Mouse (Mus musculus) kidney, embryonic 14.5 days (tissue): ENCODE measurements around the gene Dennd1a. TPM values are rescaled to one million over a fixed set of nuclear protein-coding genes. Genes with fewer than 3 reads are reported as not detected.
A peak's percentile ranks its signal among the peaks of the same experiment; 100 is the strongest.

Experiments
- ATAC-seq: fragments of 200-750 bp; cut with Nextera tagmentation; 2 replicates; pipeline ENCODE4 v1.8.0; 2017; ENCODE audit warnings: moderate number of reproducible peaks, mild to moderate bottlenecking, moderate TSS enrichment, moderate library complexity; ENCODE audit not compliant: low FRiP score, low TSS enrichment
- H3K27ac ChIP-seq: fragments of 300-500 bp; sonication (generic); 2 replicates; pipeline ENCODE4 v1.5.1; 2014; ENCODE audit warnings: low read depth, mild to moderate bottlenecking, low read length, moderate library complexity, mixed read lengths
- H3K27me3 ChIP-seq: fragments of 300-500 bp; sonication (generic); 2 replicates; pipeline ENCODE4 v1.6.1; 2014; ENCODE audit warnings: mild to moderate bottlenecking, low read length; ENCODE audit not compliant: control insufficient read depth, insufficient read depth
- H3K36me3 ChIP-seq: fragments of 300-500 bp; sonication (generic); 2 replicates; pipeline ENCODE4 v1.6.1; 2014; ENCODE audit warnings: low read length, mixed read lengths; ENCODE audit not compliant: control insufficient read depth, insufficient read depth
- H3K4me1 ChIP-seq: fragments of 300-500 bp; sonication (generic); 2 replicates; pipeline ENCODE4 v1.6.1; 2014; ENCODE audit warnings: low read length, mixed read lengths; ENCODE audit not compliant: control insufficient read depth, insufficient read depth
- H3K4me2 ChIP-seq: fragments of 300-500 bp; sonication (generic); replicated peaks from 2 replicates; pipeline ENCODE4 v1.6.1; 2014; ENCODE audit warnings: low read depth, mild to moderate bottlenecking, low read length
- H3K4me3 ChIP-seq: fragments of 300-500 bp; sonication (generic); 2 replicates; pipeline ENCODE4 v1.5.1; 2014; ENCODE audit warnings: mild to moderate bottlenecking, low read length
- H3K9ac ChIP-seq: fragments of 300-500 bp; sonication (generic); 2 replicates; pipeline ENCODE4 v1.6.1; 2014; ENCODE audit warnings: low read depth, mild to moderate bottlenecking, low read length, moderate library complexity
- H3K9me3 ChIP-seq: fragments of 300-500 bp; sonication (generic); 2 replicates; pipeline ENCODE4 v1.6.1; 2016; ENCODE audit warnings: low read length; ENCODE audit not compliant: control insufficient read depth
- WGBS: fragments of 180-500 bp; shearing (Covaris S2); extraction: QIAGEN DNeasy Blood & Tissue Kit; methylation state at CpG from one replicate; pipeline ENCODE4 v1.1.7; 2014; 5-methylcytosine and 5-hydroxymethylcytosine counted together
- polyA plus RNA-seq: library from polyadenylated mRNA; unstranded; fragments of >200 nt; fragmentation: Nextera tagmentation; extraction: Ambion mirVana; gene quantifications from 2 replicates; pipeline ENCODE4 v1.2.1, GENCODE M21; 2014

Gene Dennd1a
- polyA plus RNA-seq: 10.6 and 12.6 TPM in 2 replicates

DNA sequence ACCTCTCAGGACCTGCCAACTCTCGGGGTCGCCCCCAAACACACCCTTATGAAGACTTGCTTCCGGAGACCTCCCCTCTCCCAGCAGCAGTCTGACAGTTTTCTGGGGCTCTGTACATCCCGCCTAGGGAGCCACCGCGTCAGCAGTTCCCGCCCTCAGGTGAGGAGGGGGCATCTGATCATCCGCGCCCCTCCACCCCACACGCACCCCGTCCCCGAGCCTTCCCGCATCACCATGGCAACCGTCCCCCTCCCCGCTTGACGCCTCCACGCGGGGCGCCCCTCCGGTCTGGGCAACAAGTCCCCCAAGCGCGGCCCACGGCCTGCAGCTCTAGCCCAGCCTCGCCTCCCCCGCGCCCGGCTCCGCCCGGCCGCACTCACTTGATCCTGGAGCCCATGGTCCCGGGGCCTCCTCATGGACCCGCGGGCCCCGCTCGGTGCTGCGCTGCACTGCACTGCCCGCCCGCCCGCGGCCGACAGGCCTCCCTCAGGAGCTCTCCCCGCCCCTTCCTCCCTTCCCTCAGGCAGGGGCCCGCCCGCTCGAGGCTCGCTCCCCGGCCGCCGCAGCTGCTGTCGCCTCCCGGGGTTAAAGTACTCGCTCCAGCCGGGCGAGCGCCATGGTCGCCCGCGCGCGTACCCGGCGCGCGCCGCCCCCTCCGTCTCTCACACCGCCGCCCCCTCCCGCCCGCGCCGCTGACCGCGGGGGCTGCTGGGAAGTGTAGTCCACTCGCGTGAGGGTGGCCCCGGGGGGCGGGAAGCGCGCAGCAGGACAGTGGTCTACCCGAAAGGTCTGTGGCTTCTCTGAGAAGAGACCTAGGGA is at the start of gene Dennd1a:
Gene Dennd1a (minus strand): TSS at position 658 of the 819 bp plus-strand sequence.
- Histone ChIP-seq H3K4me3 (peak within 1 kb of the TSS; percentile 83), H3K36me3 (no peaks in the 10 kb centered on the region), H3K27me3 (no peaks in the 10 kb centered on the region), H3K27ac (peak within 1 kb of the TSS; percentile 90), H3K4me1 (0 out of 2 replicates have a peak, but pooled peaks cover 9% of the 10 kb centered on the region), H3K9me3 (no peaks in the 10 kb centered on the region), H3K4me2 (peak within 1 kb of the TSS; percentile 68), H3K9ac (peak within 1 kb of the TSS; percentile 86)
- ATAC-seq: peak; percentile 98
- under 1% methylated on average over 77 of the region's 81 CpGs for WGBS

DNA sequence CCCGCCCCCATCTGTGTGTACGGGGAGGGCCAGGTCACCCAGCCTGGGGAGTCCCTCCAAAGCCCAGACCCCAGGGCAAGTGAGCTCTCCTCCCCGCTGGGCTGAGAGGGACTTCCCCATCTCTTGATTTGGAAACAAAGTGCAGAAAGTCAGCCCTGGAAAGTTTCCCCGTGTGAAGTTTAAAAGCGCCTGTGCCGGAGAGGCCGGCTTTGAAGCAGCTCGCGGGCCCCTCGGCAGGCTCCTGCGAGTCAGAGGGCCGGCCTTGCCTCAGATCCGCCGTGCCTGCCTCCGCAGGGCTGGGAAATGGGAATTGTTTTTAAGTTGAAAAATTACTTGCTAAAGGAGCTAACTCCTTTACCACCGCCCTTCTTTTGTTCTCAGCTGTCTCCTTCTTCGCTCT is 49.4 kb upstream of the Dennd1a start:
- H3K4me3 ChIP-seq: no peak overlapping the region; the same call in 1 of the 2 replicates
- under 1% methylated on average over 17 of the region's 17 CpGs for WGBS
- no peaks in the 10 kb centered on the region for H3K36me3 ChIP-seq
- H3K27me3 ChIP-seq: peaks cover 84% of the 10 kb centered on the region
- no peak overlapping the region for H3K9ac ChIP-seq
- H3K9me3 ChIP-seq: no peaks in the 10 kb centered on the region
- H3K4me2 ChIP-seq: no peak overlapping the region; the same call in 1 of the 2 replicates
- H3K27ac ChIP-seq: no peak overlapping the region
- no peak for ATAC-seq
- H3K4me1 ChIP-seq: peaks cover 9% of the 10 kb centered on the region

DNA sequence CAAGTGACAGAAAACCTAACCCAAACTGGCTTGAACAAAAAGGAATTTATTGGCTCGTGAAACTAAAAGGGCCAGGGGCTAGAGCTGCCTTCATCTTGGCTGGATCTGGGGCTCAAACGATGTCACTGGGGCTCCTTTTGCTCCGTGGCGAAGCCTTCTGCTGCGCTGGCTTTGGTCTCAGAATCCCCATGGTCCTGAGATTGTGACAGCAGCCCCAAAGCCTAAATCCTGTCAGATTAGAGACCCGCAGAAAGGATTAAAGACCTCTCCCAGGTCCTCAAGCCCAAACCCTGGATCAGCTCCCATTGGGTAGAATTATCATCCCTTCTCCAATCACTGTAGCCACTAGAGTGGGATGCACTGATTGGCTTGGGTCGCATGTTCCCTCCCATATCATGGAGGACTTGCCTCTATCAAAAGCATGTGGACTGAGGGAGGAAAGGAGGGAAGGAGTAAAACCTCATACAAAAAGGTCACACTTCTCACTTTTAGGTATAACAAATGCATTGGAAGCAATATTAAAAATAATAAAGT is 46.5 kb upstream of the Dennd1a start:
- Histone ChIP-seq H3K27me3 (peaks cover 61% of the 10 kb centered on the region), H3K4me3 (no peak overlapping the region), H3K4me1 (no peaks in the 10 kb centered on the region; the same call in 1 of the 2 replicates), H3K27ac (no peak overlapping the region), H3K9me3 (no peaks in the 10 kb centered on the region), H3K9ac (no peak overlapping the region), H3K4me2 (no peak overlapping the region), H3K36me3 (no peaks in the 10 kb centered on the region)
- WGBS: 41% methylated on average over 7 of the region's 7 CpGs
- ATAC-seq: no peak

DNA sequence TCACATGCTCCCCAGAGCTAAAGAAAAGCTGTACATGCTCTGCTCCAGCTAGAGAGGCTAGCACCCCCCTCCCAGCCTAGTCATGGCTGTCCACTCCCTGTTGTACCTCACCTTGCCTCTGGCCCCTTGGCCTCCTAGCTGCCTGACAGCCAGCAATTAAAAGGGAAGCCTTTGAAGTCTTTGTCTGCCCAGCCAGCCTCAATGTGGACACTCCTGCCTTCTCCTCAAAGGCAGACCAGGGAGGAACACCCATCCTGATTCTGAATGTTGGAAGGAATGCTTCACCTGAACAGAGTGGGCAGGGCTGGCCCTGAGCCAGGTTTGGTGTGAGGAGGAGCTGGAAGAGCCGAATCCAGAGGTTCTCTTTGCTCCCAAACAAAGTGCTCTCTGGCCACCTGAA is 39.5 kb upstream of the Dennd1a start:
- H3K9me3 ChIP-seq: no peaks in the 10 kb centered on the region
- 50% methylated on average over 1 of the region's 1 CpGs for WGBS
- H3K4me2 ChIP-seq: no peak overlapping the region
- H3K4me3 ChIP-seq: no peak overlapping the region
- no peak overlapping the region for H3K27ac ChIP-seq
- no peak overlapping the region for H3K9ac ChIP-seq
- no peaks in the 10 kb centered on the region for H3K4me1 ChIP-seq
- peaks cover 7% of the 10 kb centered on the region for H3K27me3 ChIP-seq
- no peak for ATAC-seq
- H3K36me3 ChIP-seq: no peaks in the 10 kb centered on the region

DNA sequence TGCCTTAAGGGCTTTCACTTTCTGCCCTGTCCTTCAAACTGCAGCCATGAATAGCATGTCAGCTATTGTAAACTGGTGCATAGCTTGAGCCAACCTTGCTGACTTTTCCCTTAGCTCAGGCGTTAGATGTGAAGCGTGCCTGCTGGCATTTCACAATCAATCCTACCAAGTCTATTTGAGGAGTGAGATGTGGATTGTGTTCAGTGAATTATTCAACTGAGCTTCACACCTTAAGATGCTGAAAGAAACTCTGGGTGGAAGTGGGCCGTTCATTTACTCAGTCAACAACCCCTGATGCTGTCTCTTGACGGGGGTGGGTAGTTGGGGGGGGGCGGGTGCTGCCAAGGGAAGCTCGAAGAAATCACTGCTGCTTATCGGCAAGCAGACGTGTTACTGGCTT is 36.2 kb upstream of the Dennd1a start:
- H3K9me3 ChIP-seq: no peaks in the 10 kb centered on the region
- H3K36me3 ChIP-seq: no peaks in the 10 kb centered on the region
- H3K4me3 ChIP-seq: no peak overlapping the region
- H3K27me3 ChIP-seq: peaks cover 3% of the 10 kb centered on the region
- no peaks in the 10 kb centered on the region for H3K4me1 ChIP-seq
- H3K4me2 ChIP-seq: no peak overlapping the region
- WGBS: 65% methylated on average over 8 of the region's 8 CpGs
- no peak overlapping the region for H3K27ac ChIP-seq
- ATAC-seq: no peak
- no peak overlapping the region for H3K9ac ChIP-seq

DNA sequence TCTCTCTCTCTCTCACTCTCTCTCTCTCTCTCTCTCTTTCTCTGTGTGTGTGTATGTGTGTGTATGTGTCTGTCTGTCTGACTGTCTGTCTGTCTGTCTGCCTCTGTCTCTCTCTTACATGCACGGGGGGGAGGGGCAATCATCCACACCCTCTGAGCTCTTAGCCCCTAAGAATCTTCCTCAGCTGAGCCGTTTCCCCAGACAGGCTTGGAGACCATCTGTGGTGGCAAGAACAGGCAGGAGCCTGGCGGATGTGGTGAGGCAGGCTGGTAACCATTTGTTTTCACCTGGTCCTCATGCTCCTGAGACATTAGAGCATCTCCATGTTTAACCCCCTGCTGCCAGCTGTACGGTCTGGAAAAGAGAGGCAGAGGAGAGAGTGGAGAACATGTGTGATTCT is 33.7 kb upstream of the Dennd1a start:
- no peak overlapping the region for H3K4me3 ChIP-seq
- WGBS: 49% methylated on average over 4 of the region's 4 CpGs
- ATAC-seq: no peak

DNA sequence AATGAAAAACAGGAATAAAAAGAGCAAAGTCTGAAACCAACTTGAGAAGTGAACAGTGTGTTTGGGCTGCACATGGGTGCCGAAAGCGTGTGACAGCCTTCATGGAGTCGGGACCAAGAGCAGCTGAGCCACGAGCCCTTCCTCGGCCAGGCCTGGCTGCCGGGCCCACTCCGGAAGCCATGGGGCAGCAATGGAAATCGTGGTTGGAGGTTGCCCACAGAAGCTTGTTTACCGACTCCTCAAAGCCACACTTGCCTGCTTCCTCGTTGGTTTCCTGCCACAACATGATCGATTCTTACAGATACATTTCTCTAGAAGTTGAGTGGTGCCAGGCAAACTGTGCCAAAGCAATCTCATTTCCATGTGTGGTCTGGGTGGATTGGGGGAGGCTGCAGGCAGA is 31.9 kb upstream of the Dennd1a start:
- Histone ChIP-seq H3K4me3 (no peak overlapping the region), H3K9me3 (no peaks in the 10 kb centered on the region), H3K36me3 (no peaks in the 10 kb centered on the region), H3K4me1 (no peaks in the 10 kb centered on the region), H3K4me2 (no peak overlapping the region), H3K27me3 (peaks cover 8% of the 10 kb centered on the region; the same call in 1 of the 2 replicates), H3K27ac (no peak overlapping the region), H3K9ac (no peak overlapping the region)
- ATAC-seq: no peak
- 89% methylated on average over 11 of the region's 11 CpGs for WGBS

More for the DNA sequence above, 33.7 kb upstream of the Dennd1a start:
- H3K36me3 ChIP-seq: no peaks in the 10 kb centered on the region
- peaks cover 8% of the 10 kb centered on the region; the same call in 1 of the 2 replicates for H3K27me3 ChIP-seq
- H3K4me1 ChIP-seq: no peaks in the 10 kb centered on the region
- no peaks in the 10 kb centered on the region for H3K9me3 ChIP-seq
- H3K4me2 ChIP-seq: no peak overlapping the region
- no peak overlapping the region for H3K27ac ChIP-seq
- no peak overlapping the region for H3K9ac ChIP-seq

DNA sequence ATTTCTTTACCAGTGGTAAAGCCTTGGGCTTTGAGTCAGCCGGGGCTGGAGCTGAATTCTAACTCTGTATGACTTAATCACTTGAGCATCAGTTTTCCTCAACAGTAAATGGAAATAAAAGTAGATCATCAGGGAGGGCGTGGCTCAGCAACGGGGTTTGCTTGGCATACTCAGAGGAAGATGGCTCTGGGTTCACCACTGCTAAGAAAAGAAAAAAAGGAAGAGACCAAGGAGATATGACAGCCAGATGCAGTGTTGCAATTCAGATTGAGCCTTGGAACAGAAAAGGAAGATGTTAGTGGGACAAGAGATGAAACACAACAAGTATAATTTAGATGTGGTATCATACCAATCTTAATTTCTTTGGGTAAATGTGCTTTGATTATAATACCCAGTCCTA is 26.2 kb upstream of the Dennd1a start:
- no peak overlapping the region for H3K27ac ChIP-seq
- no peak overlapping the region for H3K4me2 ChIP-seq
- H3K27me3 ChIP-seq: peaks cover 5% of the 10 kb centered on the region; the same call in 1 of the 2 replicates
- H3K4me1 ChIP-seq: no peaks in the 10 kb centered on the region
- H3K36me3 ChIP-seq: no peaks in the 10 kb centered on the region
- no peak for ATAC-seq
- H3K9me3 ChIP-seq: no peaks in the 10 kb centered on the region
- no peak overlapping the region for H3K4me3 ChIP-seq
- no peak overlapping the region for H3K9ac ChIP-seq
- WGBS: 63% methylated on average over 3 of the region's 3 CpGs

DNA sequence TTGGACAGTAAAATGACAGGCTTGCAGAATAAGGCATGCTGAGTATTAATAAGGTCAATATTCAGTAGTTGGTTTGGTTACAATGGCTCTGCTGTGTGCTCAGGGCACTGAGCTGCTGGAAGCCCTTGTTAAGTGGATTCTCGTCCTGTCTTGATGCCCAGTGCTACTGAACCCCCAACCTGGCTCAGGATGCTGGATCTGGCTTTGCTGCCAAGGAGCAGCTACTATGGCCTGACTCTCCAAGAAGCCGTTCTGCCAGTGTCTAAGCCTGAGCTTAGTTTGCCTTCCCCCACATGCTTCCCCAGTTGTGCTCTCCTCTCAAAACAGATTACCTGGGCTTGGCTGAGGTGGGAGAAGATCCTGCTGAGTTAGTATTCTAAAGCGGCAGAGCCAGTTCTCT is 25.7 kb upstream of the Dennd1a start:
- H3K36me3 ChIP-seq: no peaks in the 10 kb centered on the region
- H3K4me1 ChIP-seq: no peaks in the 10 kb centered on the region
- 63% methylated on average over 3 of the region's 3 CpGs for WGBS
- H3K27ac ChIP-seq: no peak overlapping the region
- no peak for ATAC-seq
- H3K4me3 ChIP-seq: no peak overlapping the region
- no peak overlapping the region for H3K9ac ChIP-seq
- H3K4me2 ChIP-seq: no peak overlapping the region
- peaks cover 5% of the 10 kb centered on the region; the same call in 1 of the 2 replicates for H3K27me3 ChIP-seq
- no peaks in the 10 kb centered on the region for H3K9me3 ChIP-seq
